In the genomic region with DNA sequence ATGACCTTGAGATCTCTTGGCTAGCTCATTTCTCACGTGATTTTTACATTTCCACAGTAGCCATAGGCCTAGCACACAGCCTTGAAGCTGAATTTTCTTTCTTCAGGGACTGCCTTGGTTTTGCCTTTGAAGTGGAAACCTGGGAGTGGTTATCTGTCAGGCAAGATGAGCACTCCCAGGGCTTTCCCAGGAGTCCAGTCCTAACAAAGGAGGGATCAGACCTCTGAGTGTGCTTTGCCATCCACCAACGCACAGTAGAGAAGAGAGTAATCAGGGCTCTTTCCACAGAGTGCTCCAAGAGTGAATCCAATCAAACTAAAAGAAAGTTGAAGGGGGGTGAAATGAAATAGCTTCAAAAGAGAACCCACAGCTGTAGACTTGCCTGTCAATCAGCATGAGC, we compare ENCODE assay signal across 27 mouse cellular contexts.
DNase-seq lines count a peak whose midpoint lies in the region; ATAC-seq and TF ChIP-seq lines count a peak whose summit lies in the region.
"Had no signal": no experiment of that assay in that cellular context is flagged by ENCODE, and none has a peak within 500 bp of the region (broad histone marks: within the 10 kb centered on the region; RNA-seq: fewer than 3 reads in every experiment).

No protein-coding gene starts in this region.

- no peak overlapping the region for H3K4me2 ChIP-seq in forebrain, embryonic 13.5 days
- no peak overlapping the region for H3K4me2 ChIP-seq in forebrain, postnatal 0 days (ENCODE audit: low read depth)
- no peak overlapping the region for H3K4me2 ChIP-seq in midbrain, embryonic 12.5 days (replicated peaks)
- H3K4me2 ChIP-seq: embryonic facial prominence, embryonic 15.5 days; heart, embryonic 11.5 days; hindbrain, embryonic 13.5 days; limb, embryonic 13.5 days; liver, embryonic 11.5 days; neural tube, embryonic 15.5 days had no signal

- no peaks in the 10 kb centered on the region for H3K9me3 ChIP-seq in forebrain, embryonic 13.5 days (replicated peaks)
- H3K9me3 ChIP-seq in forebrain, postnatal 0 days (ENCODE audit: low read length): no peaks in the 10 kb centered on the region
- H3K9me3 ChIP-seq in midbrain, embryonic 12.5 days: no peaks in the 10 kb centered on the region
- H3K9me3 ChIP-seq: embryonic facial prominence, embryonic 15.5 days; hindbrain, embryonic 13.5 days; limb, embryonic 13.5 days; neural tube, embryonic 15.5 days had no signal

- H3K4me3 ChIP-seq in forebrain, embryonic 13.5 days: no peak overlapping the region
- no peak overlapping the region for H3K4me3 ChIP-seq in forebrain, postnatal 0 days (ENCODE audit: low read depth, low read length)
- H3K4me3 ChIP-seq in midbrain, embryonic 12.5 days: no peak overlapping the region
- H3K4me3 ChIP-seq: embryonic facial prominence, embryonic 15.5 days; hindbrain, embryonic 13.5 days; limb, embryonic 13.5 days; neural tube, embryonic 15.5 days had no signal

- no peak for TF ChIP-seq CTCF in forebrain, postnatal 0 days (IDR thresholded peaks at IDR 0.05; ENCODE audit: low read depth)

- DNase-seq in forebrain, postnatal 0 days: no peak
- peak; percentile 62 for DNase-seq in ZHBTc4 (ENCODE audit: low read depth, low spot score)
- no peak for DNase-seq in left cerebral cortex, postnatal 4 days
- DNase-seq in heart, adult 18-20 months: no peak
- DNase-seq in heart, postnatal 25 days (ENCODE audit: low spot score): no peak
- DNase-seq: adrenal gland, postnatal 14 days; cerebellum, adult 11-12 months; cerebellum, adult 9-11 months; gastrocnemius, postnatal 25 days; heart, adult 11 months; heart, postnatal 4 days; kidney, adult 9 months; kidney, postnatal 10 days; lung, postnatal 36 days; retina, postnatal 1 day; right cerebral cortex, postnatal 14 days; thymus, postnatal 4 days had no signal

- intact Hi-C loops in left cerebral cortex, postnatal 4 days (cut with DNase I): no loop called here
- intact Hi-C loops in heart, postnatal 25 days (cut with DNase I): no loop called here

- H3K27me3 ChIP-seq in forebrain, embryonic 13.5 days: no peaks in the 10 kb centered on the region
- H3K27me3 ChIP-seq in forebrain, postnatal 0 days (ENCODE audit: insufficient read depth, low read length): no peaks in the 10 kb centered on the region
- H3K27me3 ChIP-seq in midbrain, embryonic 12.5 days: no peaks in the 10 kb centered on the region
- H3K27me3 ChIP-seq: embryonic facial prominence, embryonic 15.5 days; hindbrain, embryonic 13.5 days; limb, embryonic 13.5 days; neural tube, embryonic 15.5 days had no signal

- peaks cover 7% of the 10 kb centered on the region; the same call in 1 of the 2 replicates for H3K4me1 ChIP-seq in forebrain, embryonic 13.5 days
- no peaks in the 10 kb centered on the region for H3K4me1 ChIP-seq in forebrain, postnatal 0 days (ENCODE audit: insufficient read depth)
- H3K4me1 ChIP-seq in midbrain, embryonic 12.5 days: peaks cover 6% of the 10 kb centered on the region; the same call in 1 of the 2 replicates
- H3K4me1 ChIP-seq: embryonic facial prominence, embryonic 15.5 days; hindbrain, embryonic 13.5 days; limb, embryonic 13.5 days; neural tube, embryonic 15.5 days had no signal

- no peak overlapping the region for H3K27ac ChIP-seq in forebrain, embryonic 13.5 days
- no peak overlapping the region for H3K27ac ChIP-seq in forebrain, postnatal 0 days (ENCODE audit: low read depth, low read length)
- H3K27ac ChIP-seq in midbrain, embryonic 12.5 days (replicated peaks): no peak overlapping the region
- H3K27ac ChIP-seq: embryonic facial prominence, embryonic 15.5 days; hindbrain, embryonic 13.5 days; limb, embryonic 13.5 days; neural tube, embryonic 15.5 days had no signal

- ATAC-seq in forebrain, embryonic 13.5 days: peak; percentile 61; the same call in 1 of the 2 replicates
- no peak; the same call in 1 of the 2 replicates for ATAC-seq in forebrain, postnatal 0 days
- peak; percentile 68 for ATAC-seq in midbrain, embryonic 12.5 days (ENCODE audit: low FRiP score, low read depth)
- ATAC-seq: CD4-positive, CD25-positive, alpha-beta regulatory T cell, adult 4 months; intestine, embryonic 16.5 days had no signal

- H3K36me3 ChIP-seq in forebrain, embryonic 13.5 days (ENCODE audit: poor library complexity, severe bottlenecking): no peaks in the 10 kb centered on the region
- H3K36me3 ChIP-seq in forebrain, postnatal 0 days (ENCODE audit: insufficient read depth): no peaks in the 10 kb centered on the region
- no peaks in the 10 kb centered on the region for H3K36me3 ChIP-seq in midbrain, embryonic 12.5 days
- H3K36me3 ChIP-seq: embryonic facial prominence, embryonic 15.5 days; hindbrain, embryonic 13.5 days; limb, embryonic 13.5 days; neural tube, embryonic 15.5 days had no signal

- no peak overlapping the region for H3K9ac ChIP-seq in forebrain, embryonic 13.5 days
- H3K9ac ChIP-seq in forebrain, postnatal 0 days: no peak overlapping the region
- no peak overlapping the region for H3K9ac ChIP-seq in midbrain, embryonic 12.5 days (replicated peaks)
- H3K9ac ChIP-seq: embryonic facial prominence, embryonic 15.5 days; hindbrain, embryonic 13.5 days; limb, embryonic 13.5 days; neural tube, embryonic 15.5 days had no signal

- 9% methylated on average over 2 of the region's 2 CpGs for WGBS in forebrain, embryonic 13.5 days
- 19% methylated on average over 2 of the region's 2 CpGs for WGBS in forebrain, postnatal 0 days
- 16% methylated on average over 2 of the region's 2 CpGs for WGBS in midbrain, embryonic 12.5 days
